Mouse (Mus musculus): Measurements from ENCODE around the gene Sema4d.

Sema4d gene

DNA sequence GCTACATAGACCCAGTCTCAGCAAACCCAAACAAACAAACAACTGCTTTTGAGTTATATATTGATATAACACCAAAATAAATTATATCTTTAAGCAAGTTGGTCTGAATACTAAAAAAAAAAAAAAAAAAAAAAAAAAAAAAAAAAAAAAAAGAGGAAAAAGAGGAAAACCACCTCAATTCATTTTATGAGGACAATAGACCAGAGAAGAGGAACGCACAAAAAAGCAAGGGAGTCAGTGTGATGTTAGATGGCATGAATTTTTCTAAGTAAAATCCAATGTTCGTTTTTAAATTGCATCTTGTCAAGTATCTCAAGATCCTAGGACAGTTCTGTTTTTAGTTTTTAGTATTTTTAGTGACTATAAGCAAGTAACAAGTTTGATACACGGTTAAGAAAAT lies 152.1 kb downstream of the Sema4d start:
- DNase-seq (ENCODE audit: low spot score): no peak

DNA sequence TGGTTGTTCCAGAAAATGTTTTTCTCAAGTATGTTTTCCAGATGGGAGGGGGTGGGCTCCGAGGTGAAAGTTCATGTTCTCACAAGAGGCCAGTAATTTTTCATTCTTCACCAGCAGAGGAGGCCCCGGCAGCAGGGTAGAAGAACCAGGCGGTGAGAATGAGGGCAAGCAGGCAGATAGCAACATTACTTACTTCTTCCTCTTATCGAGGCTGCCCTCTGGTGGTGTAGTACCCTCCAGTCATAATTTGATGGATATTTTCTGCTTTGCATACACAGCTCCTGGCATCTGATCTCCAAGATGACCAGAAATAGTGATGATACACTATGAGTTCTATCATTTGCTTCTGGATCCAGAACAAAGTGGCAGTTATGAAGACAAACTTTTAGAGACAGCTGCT lies 154.6 kb downstream of the Sema4d start:
- DNase-seq (ENCODE audit: low spot score): no peak
